Mouse (Mus musculus) layer of hippocampus, adult 11-12 months (tissue): ENCODE measurements around the gene Suco.

ENCODE experiments used
- DNase-seq: peaks from one replicate; pipeline ENCODE4 v3.0.0; 2022; ENCODE audit warnings: low spot score

The Suco gene

DNA sequence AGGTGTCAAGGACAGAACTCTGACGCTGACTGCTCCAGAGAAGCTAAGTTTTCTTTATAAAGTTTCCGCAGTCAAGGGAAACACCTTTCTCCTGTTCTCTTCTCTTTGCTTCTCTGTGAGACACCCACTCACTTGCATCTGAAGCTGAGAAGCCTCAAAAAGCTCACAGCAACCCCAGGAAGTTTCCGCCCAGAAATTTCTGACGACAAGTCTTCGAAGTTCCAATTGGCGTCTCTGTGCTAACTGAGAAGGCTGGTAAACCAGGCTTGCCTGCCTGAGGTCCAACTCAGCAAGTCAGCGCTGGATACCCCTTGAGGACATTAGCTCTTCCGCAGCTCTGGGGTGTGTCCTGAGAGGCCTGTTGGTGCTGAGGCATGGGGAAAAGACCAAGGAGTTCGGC is 88.1 kb downstream of the Suco start, which contains the start of gene Fasl:
Gene Fasl (minus strand): TSS at position 157 of the 400 bp plus-strand sequence.
- DNase-seq: no peak

DNA sequence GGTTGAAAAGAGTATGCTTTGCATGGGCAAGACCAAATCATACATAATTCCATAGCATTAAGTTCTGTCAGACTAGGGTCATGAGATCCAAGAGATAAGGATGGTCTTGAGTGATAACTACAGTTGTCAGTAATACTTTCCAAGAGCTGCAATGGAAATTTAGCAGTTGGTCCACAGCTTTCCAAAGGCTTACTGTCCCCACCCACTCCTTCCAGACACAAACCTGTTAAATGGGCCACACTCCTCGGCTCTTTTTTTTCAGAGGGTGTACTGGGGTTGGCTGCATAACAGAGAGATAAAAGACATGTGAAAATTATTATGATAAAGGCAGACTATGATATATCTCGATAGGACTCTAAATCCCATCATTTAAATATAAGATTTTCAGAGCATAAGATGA is 93.8 kb downstream of the Suco start:
- no peak for DNase-seq

DNA sequence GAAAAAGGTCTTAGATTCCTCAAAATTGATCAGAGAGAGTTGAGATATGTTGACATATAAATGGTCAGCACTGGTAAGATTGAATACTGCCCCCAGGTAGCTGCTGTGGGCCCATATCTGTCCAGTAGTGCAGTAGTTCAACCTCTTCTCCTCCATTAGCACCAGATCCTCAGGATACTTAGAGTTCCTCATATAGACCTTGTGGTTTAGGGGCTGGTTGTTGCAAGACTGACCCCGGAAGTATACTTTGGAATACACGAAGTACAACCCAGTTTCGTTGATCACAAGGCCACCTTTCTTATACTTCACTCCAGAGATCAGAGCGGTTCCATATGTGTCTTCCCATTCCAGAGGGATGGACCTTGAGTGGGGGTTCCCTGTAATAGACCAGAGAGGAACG is 94.9 kb downstream of the Suco start:
- DNase-seq: no peak

DNA sequence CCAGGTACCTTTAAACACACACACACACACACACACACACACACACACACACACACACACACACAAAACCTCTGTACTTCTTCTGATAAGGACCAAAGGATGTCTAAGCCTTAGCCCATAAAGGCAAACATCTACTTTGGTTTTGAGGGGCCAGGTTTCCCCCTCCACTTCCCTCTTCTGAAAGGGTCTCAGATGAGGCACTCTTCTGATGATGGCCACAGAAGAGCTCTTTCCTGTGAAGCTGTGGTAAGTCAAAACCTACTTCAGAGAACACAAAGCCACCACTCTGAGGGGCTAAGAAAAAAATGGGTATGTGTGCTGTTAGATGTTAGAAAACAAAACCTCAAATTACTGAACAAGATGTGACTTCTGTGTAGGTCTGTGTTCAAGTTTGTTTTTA is 97.4 kb downstream of the Suco start:
- no peak for DNase-seq

DNA sequence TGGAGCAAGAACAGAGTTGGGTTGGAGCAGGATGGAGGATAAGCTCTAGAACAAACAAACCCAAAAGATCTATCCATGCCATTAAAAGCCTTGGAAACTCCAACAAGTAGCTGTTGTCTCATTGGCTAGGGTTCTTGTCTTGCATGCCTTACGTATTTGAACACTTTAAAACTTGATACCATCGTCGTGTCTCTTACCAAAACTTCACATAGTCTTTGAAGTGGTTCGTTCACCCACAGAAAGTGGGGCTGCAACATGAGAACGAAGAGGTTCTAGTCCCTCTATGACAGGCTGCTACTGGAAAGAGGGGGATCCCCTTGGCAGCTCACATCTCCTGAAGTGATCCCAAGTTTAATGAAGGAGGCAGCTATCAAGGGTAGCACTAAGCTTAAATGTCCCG is 101.3 kb downstream of the Suco start:
- DNase-seq: no peak

DNA sequence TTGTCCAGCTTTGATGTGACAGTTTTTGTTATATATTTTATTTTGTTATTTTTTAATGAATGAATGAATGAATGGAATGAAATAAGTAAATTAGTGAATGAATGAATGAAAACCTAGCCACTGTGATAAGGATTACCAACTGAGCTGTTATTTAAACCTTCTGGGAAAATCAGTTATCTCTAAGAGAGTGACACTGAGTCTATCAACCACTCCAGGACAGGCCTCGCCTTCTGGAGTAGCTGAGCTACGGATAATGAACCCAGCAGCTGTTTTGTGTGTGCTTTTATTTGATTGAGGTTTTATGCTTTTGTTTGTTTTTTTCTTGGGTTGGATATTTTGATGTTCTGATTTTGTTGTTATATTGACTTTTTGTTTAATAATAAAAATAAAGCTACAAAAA is 105.2 kb downstream of the Suco start:
- no peak for DNase-seq

DNA sequence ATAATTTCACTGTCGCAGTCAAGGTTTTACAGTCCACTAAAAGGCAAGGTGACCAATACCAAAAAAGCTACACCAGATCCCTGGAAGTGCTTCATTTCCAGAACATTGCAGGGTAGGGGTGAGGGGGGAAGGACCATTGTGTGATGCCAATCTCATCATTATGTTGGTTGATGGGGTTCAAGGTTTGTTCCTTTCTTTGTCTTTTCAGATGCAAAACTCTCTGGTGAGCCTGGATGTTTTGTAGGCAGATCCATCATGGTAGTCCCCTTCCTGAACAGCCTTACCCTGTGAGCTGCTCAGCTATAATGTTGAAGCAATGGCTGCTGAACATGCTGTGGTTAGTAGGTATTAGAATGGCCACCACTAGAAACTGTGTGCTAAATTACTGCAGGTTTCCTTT is 107.2 kb downstream of the Suco start:
- no peak for DNase-seq

DNA sequence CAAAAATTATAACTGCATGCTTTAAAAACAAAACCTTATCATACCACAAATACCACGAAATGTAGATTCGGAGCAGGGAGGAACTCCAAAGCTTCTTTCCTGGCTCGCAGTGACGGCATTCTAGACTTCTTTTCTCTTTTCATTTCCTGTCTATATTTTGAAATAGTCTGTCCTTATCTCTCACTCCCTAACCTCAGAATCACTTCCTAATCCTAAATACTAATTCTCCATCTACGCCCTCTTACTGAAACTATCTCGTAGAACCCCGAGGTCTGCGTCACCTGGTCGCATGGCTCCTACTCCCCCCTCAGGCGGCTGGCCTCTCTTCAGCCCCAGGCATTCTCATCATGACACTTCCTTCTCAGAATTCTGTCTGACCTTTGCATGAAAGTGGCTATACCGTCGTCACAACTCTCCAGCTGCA is 109.4 kb downstream of the Suco start:
- no peak for DNase-seq

DNA sequence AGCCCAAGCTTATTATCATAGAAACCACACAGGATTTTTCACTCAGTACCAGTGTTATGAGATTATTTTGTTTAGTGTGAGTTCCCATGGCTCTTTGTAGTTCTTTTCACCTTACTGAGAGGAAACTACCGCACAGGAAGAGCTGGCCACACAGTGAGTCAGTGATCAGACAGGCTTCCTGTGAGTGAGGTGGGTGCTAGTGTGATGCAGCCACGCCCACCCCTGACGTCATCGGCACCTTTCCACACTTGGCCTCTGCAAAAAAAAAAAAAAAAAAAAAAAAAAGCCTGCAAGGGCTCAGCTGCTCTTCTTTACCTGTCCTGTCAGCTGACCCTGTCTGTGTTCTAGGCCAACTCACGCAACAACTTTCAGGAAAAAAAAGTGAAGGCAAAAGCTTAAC is 109.8 kb downstream of the Suco start:
- no peak for DNase-seq
